Mouse (Mus musculus): Measurements from ENCODE around the gene Ghrl. TPM values are rescaled to one million over a fixed set of nuclear protein-coding genes. Genes with fewer than 3 reads are reported as not detected.
A peak's percentile ranks its signal among the peaks of the same experiment; 100 is the strongest.

Ghrl gene
- polyA plus RNA-seq, 2 experiments: 0.11 to 0.29 TPM

GRCm38 (mm10) chr6:113686551-113687125 is 33.0 kb downstream of the Ghrl start:
- WGBS (ENCODE audit: insufficient replicate concordance): 81% methylated on average over 8 of the region's 8 CpGs
- no peak overlapping the region for H3K4me2 ChIP-seq (ENCODE audit: low read depth)
- TF ChIP-seq CTCF (IDR thresholded peaks at IDR 0.05; ENCODE audit: low read depth) (no peak), EP300 (IDR thresholded peaks at IDR 0.05; ENCODE audit: low read depth) (no peak)
- H3K4me1 ChIP-seq (replicated peaks; ENCODE audit: control insufficient read depth in 2 of 2, insufficient read depth in 2 of 2, low read length in 1 of 2): peaks cover 22 to 31% of the 10 kb centered on the region in 2 experiments
- ATAC-seq (ENCODE audit: insufficient read depth): no peak
- H3K9me3 ChIP-seq (ENCODE audit: control insufficient read depth, low read length): no peaks in the 10 kb centered on the region
- no peaks in the 10 kb centered on the region for H3K36me3 ChIP-seq (replicated peaks; ENCODE audit: control insufficient read depth, insufficient read depth, low read depth)
- H3K27me3 ChIP-seq (ENCODE audit: control insufficient read depth, insufficient read depth, low read length): no peaks in the 10 kb centered on the region
- DNase-seq (ENCODE audit: low read depth in 3 of 3, low spot score in 3 of 3): no peak
- no peak overlapping the region for H3K27ac ChIP-seq
- H3K9ac ChIP-seq (replicated peaks): no peak overlapping the region
- H3K4me3 ChIP-seq (ENCODE audit: insufficient read depth in 1 of 2, low read depth in 2 of 2, low read length in 2 of 2): no peak overlapping the region

- WGBS (ENCODE audit: insufficient replicate concordance): 72% methylated on average over 10 of the region's 10 CpGs
- DNase-seq (ENCODE audit: low read depth in 3 of 3, low spot score in 3 of 3): no peak
These were observed 36.4 kb downstream of the Ghrl start for GRCm38 (mm10) chr6:113683081-113683825.

GRCm38 (mm10) chr6:113681271-113681670 is 38.4 kb downstream of the Ghrl start:
- Histone ChIP-seq H3K9me3 (ENCODE audit: control insufficient read depth, low read length) (no peaks in the 10 kb centered on the region), H3K27ac (no peak overlapping the region), H3K4me3 (ENCODE audit: insufficient read depth in 1 of 2, low read depth in 2 of 2, low read length in 2 of 2) (no peak overlapping the region), H3K4me1 (replicated peaks; ENCODE audit: control insufficient read depth in 2 of 2, insufficient read depth in 2 of 2, low read length in 1 of 2) (peaks cover 2 to 12% of the 10 kb centered on the region in 2 experiments; a peak in 1 of 4 replicates), H3K4me2 (ENCODE audit: low read depth) (no peak overlapping the region), H3K27me3 (ENCODE audit: control insufficient read depth, insufficient read depth, low read length) (no peaks in the 10 kb centered on the region), H3K9ac (replicated peaks) (no peak overlapping the region), H3K36me3 (replicated peaks; ENCODE audit: control insufficient read depth, insufficient read depth, low read depth) (no peaks in the 10 kb centered on the region)
- DNase-seq (ENCODE audit: low read depth in 3 of 3, low spot score in 3 of 3) (peak in 2 of 3 experiments; percentile 55 to 61), ATAC-seq (ENCODE audit: insufficient read depth) (peak; percentile 76)
- TF ChIP-seq EP300 (IDR thresholded peaks at IDR 0.05; ENCODE audit: low read depth) (no peak), CTCF (IDR thresholded peaks at IDR 0.05; ENCODE audit: low read depth) (peak; percentile 99)
- WGBS (ENCODE audit: insufficient replicate concordance): 7% methylated on average over 4 of the region's 4 CpGs

More at GRCm38 (mm10) chr6:113683081-113683825, 36.4 kb downstream of the Ghrl start:
- no peak for ATAC-seq (ENCODE audit: insufficient read depth)
- Histone ChIP-seq H3K4me3 (ENCODE audit: insufficient read depth in 1 of 2, low read depth in 2 of 2, low read length in 2 of 2) (no peak overlapping the region), H3K4me1 (replicated peaks; ENCODE audit: control insufficient read depth in 2 of 2, insufficient read depth in 2 of 2, low read length in 1 of 2) (peaks cover 2 to 12% of the 10 kb centered on the region in 2 experiments; a peak in 1 of 4 replicates), H3K4me2 (ENCODE audit: low read depth) (no peak overlapping the region), H3K9ac (replicated peaks) (no peak overlapping the region), H3K36me3 (replicated peaks; ENCODE audit: control insufficient read depth, insufficient read depth, low read depth) (no peaks in the 10 kb centered on the region), H3K27me3 (ENCODE audit: control insufficient read depth, insufficient read depth, low read length) (no peaks in the 10 kb centered on the region), H3K9me3 (ENCODE audit: control insufficient read depth, low read length) (no peaks in the 10 kb centered on the region), H3K27ac (no peak overlapping the region)
- no peak for TF ChIP-seq EP300 (IDR thresholded peaks at IDR 0.05; ENCODE audit: low read depth)

- no peak overlapping the region for H3K9ac ChIP-seq (replicated peaks)
- DNase-seq (ENCODE audit: low read depth in 3 of 3, low spot score in 3 of 3) (no peak), ATAC-seq (ENCODE audit: insufficient read depth) (no peak)
- no peaks in the 10 kb centered on the region for H3K27me3 ChIP-seq (ENCODE audit: control insufficient read depth, insufficient read depth, low read length)
- no peaks in the 10 kb centered on the region for H3K36me3 ChIP-seq (replicated peaks; ENCODE audit: control insufficient read depth, insufficient read depth, low read depth)
- no peak for TF ChIP-seq CTCF (IDR thresholded peaks at IDR 0.05; ENCODE audit: low read depth)
- no peak for TF ChIP-seq EP300 (IDR thresholded peaks at IDR 0.05; ENCODE audit: low read depth)
- no peak overlapping the region for H3K4me3 ChIP-seq (ENCODE audit: insufficient read depth in 1 of 2, low read depth in 2 of 2, low read length in 2 of 2)
- H3K4me2 ChIP-seq (ENCODE audit: low read depth): no peak overlapping the region
- H3K27ac ChIP-seq: no peak overlapping the region
- no peaks in the 10 kb centered on the region for H3K9me3 ChIP-seq (ENCODE audit: control insufficient read depth, low read length)
- WGBS (ENCODE audit: insufficient replicate concordance): 59% methylated on average over 9 of the region's 9 CpGs
- peaks cover 0 to 8% of the 10 kb centered on the region in 2 experiments; a peak in 1 of 4 replicates for H3K4me1 ChIP-seq (replicated peaks; ENCODE audit: control insufficient read depth in 2 of 2, insufficient read depth in 2 of 2, low read length in 1 of 2)
These were observed 39.6 kb downstream of the Ghrl start for GRCm38 (mm10) chr6:113679993-113680566.

Data from liver, embryonic 14.5 days (tissue).